Mouse (Mus musculus) kidney, adult 2 months (tissue): ENCODE results near the gene Litaf.

Source experiments
- CTCF ChIP-seq: fragments of 200-500 bp; conservative IDR thresholded peaks from 2 replicates; pipeline ENCODE4 v1.5.1; 2011; ENCODE audit warnings: low read depth, mild to moderate bottlenecking, control low read depth, low read length, moderate library complexity, mixed read lengths; ENCODE audit not compliant: insufficient read depth, insufficient read length
- POLR2A ChIP-seq: fragments of 200-500 bp; IDR thresholded peaks from one replicate; pipeline ENCODE4 v1.6.1; 2011; ENCODE audit warnings: low read depth, low read length, control low read depth

DNA sequence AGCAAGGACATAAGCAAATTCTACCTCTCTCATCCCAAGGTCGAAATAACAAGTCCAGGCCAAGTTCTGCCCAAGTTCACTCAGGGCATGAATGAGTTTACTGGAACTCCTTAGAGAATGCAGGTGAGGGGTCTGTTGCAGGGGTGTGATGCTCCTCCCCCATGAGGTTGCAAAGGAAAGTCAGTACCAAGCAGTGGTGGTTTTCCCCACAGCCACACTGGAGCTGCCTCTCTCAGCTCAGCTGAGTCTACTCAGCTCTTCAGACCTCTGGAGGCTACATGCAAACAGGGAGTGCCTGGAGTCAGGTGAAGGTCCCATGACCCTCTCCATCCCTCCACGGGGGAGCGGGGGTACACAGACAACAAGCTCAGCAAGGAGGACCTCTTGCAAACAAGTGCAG is 108.2 kb downstream of the Litaf start:
- TF ChIP-seq CTCF (no peak), POLR2A (no peak)
